Mouse (Mus musculus) lung, postnatal 4 days (tissue): ENCODE measurements at regions not wholly inside any gene's neighbourhood (a gene's known extent, or its start where the extent isn't known, plus 50 kb on each side); places are given as distances from the start of the nearest gene placed in this dataset.

Experiments
- DNase-seq, 2 experiments: peaks; one replicate each; pipeline ENCODE4 v3.0.0; 2021

DNA sequence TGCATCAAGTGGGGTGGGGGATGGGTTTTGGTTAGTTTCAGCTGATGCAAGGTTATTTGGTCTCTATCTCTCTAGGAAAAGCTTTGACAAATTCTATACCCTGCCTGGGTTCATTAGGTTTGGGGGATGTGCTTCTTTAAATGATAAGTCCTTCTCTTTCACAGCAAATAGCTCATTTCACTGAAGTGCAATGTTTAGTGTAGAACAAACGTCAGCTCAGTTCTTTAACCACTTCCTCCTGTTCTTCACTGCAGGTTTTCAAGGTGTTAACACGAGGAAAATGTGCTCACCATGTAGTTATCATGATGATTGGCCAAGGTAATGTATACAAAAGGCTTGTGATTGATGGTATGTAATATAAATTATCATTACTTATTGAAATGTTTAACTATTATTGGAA is 659.5 kb upstream of the A1bg start:
- DNase-seq = no peak

DNA sequence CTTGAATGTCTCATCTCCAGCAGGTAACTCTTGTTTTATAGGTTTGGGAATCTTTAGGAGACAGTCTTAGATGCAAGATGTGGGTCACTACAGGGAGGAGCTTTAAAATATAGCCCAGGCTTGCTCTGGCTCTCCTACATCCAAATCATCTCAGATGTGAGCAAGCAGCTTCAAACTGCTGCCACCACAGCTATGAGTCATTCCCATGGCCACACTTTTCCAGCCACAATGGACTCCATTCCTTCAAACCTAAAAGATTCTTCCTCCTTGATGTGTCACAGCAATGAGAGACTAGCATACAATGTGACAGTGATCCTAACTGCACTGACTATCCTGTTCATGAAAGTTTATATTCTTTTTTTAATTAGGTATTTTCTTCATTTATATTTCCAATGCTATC is 640.5 kb upstream of the A1bg start:
- DNase-seq = no peak

- no peak for DNase-seq
Observed at GRCm38 (mm10) chr15:61562252-61562651, 639.4 kb upstream of the A1bg start.

DNA sequence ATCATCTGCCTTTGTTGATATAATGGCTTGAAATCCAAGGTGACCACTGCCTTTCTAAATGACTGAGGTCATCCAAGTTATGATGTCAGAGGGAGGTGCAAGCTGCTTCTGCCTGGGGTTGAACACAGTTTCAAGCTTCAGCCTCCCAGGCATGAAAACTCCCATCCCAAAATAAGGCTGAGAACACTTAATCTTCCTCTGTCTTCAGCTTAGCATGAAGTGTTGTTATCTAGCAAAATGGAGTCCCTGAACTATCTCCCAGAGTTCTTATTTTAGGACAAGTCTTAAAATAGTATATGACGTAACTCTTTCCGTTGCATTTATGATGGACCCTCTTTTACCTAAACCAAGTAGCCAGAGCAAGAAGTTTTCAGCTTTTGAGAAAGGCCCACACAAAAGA is 631.1 kb upstream of the A1bg start:
- DNase-seq = no peak

DNA sequence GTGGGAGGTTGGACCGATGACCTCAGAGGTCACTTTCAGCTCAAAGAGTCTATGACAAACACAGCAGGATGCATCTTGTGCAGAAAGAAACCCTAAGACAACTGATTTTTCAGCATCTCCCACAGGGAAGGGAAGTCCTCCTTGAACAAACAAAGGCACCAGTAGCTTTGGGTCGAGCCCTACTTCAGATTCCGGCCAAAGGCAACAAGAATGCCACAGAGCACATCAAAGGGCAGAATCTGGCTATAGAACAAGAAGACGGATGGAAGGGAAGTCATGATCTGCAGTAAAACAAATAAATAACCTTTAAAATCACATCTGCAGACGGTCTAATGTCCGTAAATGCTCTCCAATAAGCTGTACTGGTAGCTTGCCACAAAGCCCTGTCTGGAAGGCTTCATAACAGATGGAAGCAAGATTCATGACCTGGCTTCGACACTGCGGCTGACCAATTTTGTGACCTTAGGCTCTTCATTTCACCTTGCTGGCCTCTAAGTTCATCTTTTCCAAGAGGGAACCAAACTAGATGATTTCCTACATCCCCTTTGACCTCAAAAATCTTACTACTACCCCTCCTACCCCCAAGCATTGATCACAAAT is 630.4 kb upstream of the A1bg start:
- no peak for DNase-seq

GRCm38 (mm10) chr15:61551206-61551605 is 628.4 kb upstream of the A1bg start:
- DNase-seq = no peak

GRCm38 (mm10) chr15:61548400-61548799 is 625.6 kb upstream of the A1bg start:
- DNase-seq = no peak

- no peak for DNase-seq
Observed at GRCm38 (mm10) chr15:61546608-61547007, 623.8 kb upstream of the A1bg start.

GRCm38 (mm10) chr15:61544074-61544473 is 621.3 kb upstream of the A1bg start:
- no peak for DNase-seq

DNA sequence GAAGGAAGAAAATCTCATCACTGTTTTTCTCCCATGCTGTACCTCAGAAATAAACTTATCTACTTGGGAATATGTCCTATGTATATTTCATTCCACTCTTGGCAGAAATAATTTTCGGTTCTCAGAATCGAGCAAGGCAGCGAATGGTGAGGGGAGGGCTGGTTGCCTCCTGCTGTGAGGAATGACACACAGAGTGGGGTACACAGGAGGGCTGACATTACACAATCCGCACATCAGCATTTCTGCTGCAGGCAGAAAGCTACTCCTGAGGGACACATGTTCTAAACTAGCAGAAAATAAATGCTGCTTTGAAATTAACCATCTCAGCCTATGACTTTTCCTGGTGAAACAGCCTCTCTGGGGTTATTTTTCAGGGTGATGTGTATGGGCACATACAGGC is 618.8 kb upstream of the A1bg start:
- DNase-seq = no peak

DNA sequence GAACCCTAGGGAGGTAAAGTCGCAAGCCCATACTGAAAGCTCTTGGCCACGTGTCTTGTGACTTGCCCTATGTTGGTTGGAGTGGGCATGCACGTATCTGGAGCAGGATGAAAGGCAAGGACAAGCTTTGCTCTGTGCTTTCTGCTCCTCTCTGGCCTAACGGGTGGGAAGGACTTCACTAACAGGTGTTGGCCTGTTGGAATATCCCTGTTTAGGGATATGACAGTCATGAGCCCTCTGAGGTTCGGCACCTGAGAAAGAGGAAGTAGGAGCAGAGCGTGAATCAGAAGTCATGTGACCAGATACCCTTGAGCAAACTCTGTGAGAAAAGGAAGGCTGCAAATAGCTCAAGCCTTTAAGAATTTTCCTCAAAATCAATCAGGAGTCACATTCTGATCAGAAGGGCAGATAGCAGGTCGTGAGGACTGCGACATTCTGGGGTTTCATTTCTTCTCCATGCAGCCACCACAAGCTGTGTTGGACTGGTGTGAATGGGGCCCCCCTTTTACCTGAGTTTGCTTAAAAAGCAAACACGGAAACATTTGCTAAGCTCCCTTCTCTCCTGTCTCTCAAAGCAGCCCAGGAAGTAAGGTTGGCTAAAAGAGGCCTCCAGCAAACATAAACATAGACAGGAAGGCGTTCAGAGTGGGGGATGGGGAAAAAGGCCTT is 618.1 kb upstream of the A1bg start:
- DNase-seq = no peak

- no peak for DNase-seq
Observed at GRCm38 (mm10) chr15:61538930-61539329, 616.1 kb upstream of the A1bg start.

GRCm38 (mm10) chr15:61538169-61538755 is 615.5 kb upstream of the A1bg start:
- DNase-seq = no peak

GRCm38 (mm10) chr15:61536332-61536716 is 613.5 kb upstream of the A1bg start:
- no peak for DNase-seq

DNA sequence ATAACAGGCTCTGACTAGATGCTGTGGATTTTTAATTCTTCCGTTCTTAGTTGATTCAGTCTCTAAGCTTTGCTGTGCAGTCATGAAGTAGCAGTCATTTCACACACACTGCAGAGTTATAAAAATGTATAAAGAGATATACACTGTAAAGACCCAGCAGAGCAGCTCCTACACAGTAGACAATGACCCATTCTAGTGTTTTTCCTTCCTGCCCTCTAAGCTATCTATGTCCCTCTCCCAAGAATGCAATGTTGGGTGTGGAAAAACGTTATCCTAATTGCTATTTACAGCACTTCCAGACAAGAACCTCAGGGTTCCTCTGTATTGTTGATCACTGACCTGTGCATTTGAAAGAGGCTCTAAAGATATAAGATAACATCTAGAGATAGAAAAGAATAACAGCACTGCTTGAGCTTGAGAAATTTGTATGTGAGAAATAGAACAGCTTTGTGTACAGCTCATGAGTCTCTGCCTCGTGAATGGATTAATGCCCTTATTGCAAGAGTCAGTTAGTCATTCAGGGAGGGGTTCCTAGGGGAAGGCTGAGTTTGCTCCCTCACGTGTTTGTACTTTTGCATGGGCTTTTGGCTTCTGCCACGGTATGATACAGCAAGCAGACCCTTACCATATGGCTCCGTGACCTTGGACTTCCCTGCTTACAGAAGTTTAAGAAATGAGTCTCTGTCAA is 613.0 kb upstream of the A1bg start:
- no peak for DNase-seq

DNA sequence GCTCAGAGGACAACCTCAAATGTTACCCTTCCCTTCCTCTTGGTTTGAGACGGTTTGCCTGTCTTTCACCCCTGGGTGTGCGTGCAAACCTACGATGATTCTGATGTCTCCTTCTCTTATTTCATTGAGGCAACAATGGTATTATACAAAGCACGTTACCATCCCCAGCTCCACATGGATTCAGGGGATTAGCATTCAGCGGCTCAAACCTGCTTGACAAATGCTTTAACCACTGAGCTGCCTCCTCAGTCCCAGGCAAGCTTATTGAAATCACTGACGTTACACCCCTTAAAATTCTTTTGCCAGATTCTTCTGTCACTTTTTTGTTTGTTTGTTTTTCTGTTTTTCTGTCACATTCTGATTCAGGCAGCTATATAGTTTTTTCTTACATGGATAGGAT is 612.4 kb upstream of the A1bg start:
- DNase-seq = no peak

DNA sequence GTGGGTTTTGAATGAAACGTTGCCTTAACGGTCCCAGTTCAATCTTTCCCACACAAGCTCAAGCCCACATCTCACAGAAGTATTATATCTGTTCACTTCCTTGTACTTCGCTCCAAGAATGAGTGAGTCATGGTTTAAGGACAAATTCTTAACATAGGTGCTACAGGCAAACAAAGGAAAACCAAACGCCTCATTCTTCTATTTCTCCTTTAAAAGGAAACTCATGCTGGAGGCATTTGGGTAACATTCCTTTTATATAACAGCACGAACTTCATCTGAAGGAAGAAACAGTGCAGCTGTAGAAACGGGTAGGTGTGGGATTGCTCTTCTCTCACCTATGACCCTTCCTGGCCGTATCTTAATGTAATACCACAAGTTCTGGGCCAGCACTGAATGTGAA is 610.0 kb upstream of the A1bg start:
- no peak for DNase-seq

- no peak for DNase-seq
Observed at GRCm38 (mm10) chr15:61532040-61532439, 609.2 kb upstream of the A1bg start.

DNA sequence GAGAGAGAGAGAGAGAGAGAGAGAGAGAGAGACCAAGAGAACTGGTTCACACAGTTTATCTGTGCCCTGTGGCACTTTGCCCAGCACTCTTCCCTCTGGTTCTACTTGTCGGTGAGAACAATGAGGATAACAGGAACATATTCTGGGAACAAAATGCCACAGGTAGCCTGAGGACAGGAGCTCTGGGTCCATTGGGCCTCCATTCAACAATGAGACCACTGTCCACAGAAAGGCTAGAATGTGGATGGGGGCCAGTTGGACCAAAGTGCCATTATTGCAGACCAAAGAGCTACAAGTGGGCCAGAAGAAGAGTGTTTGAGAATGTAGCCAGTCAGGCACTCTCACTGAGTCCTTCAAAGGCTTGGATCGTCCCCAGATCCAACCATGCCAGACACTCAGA is 600.2 kb upstream of the A1bg start:
- DNase-seq = no peak

DNA sequence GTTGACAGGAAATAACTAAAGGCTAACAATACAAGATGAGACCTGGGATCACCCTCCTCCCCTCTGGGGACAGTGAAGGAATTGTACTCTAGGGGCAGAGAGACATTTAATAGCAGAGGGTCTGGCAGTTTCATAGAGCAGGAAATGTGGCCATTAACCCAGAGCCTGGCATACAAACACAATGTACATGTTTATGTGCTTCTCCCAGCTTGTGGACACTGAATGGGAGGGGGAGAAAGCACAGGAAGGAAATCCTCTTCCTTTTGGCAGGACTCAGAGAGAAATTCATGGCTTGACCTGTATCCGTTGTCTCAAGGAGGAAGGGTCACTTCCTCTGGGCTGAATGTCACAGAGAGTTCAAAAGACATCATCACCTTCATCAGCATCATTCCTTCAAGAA is 594.5 kb upstream of the A1bg start:
- peak; percentile 18 to 25 for DNase-seq

GRCm38 (mm10) chr15:61514324-61514723 is 591.5 kb upstream of the A1bg start:
- no peak for DNase-seq

DNA sequence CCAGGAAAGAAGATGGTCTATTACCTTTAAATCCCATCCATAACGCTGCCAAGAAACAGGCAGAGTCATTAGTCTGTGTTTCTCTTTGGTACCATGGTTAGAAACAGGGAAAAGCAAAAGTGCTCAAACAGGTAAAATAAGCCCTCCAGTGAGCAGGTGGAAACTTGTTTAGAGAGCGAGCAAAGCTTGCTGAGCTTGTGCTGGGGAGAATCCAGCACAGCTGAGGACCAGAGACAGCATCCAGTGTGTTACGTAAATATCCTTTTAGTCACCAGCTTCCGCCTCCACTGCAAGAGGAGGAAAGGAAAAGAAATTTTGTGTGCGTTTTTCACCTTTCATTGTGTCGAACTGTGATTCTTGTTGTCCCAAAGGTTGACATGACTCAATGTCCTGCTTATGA is 586.0 kb upstream of the A1bg start:
- DNase-seq = no peak

GRCm38 (mm10) chr15:61506361-61506897 is 583.6 kb upstream of the A1bg start:
- DNase-seq = no peak

GRCm38 (mm10) chr15:61503436-61503835 is 580.6 kb upstream of the A1bg start:
- peak in 1 of 2 experiments; percentile 23 for DNase-seq
